Mouse (Mus musculus): ENCODE results near the gene Hoxc6. TPM values are rescaled to one million over a fixed set of nuclear protein-coding genes. Genes with fewer than 3 reads are reported as not detected.

The Hoxc6 gene
- polyA plus RNA-seq, 1 experiment from 2014 or later = 0.36 TPM

GRCm38 (mm10) chr15:103015009-103015399 lies 16.9 kb downstream of the Hoxc6 start:
- H3K4me3 ChIP-seq (ENCODE audit: low read length) = peak overlapping the region; percentile 37; the same call in 1 of the 2 replicates
- H3K9me3 ChIP-seq (ENCODE audit: control insufficient read depth, low read length) = no peaks in the 10 kb centered on the region
- H3K27me3 ChIP-seq (ENCODE audit: control insufficient read depth, insufficient read depth, low read depth, low read length) = peaks cover 97% of the 10 kb centered on the region
- H3K9ac ChIP-seq (ENCODE audit: low read length) = no peak overlapping the region
- no peak overlapping the region for H3K27ac ChIP-seq (ENCODE audit: low read length)
- 3% methylated on average over 24 of the region's 28 CpGs for WGBS
- ATAC-seq (ENCODE audit: low read depth) = no peak
- no peaks in the 10 kb centered on the region for H3K4me1 ChIP-seq (replicated peaks; ENCODE audit: control insufficient read depth, insufficient read depth, low read length)
- H3K36me3 ChIP-seq (ENCODE audit: control insufficient read depth, insufficient read depth, low read length) = no peaks in the 10 kb centered on the region
- peak overlapping the region; percentile 43 for H3K4me2 ChIP-seq (ENCODE audit: low read depth, low read length)

GRCm38 (mm10) chr15:103015406-103016166 lies 17.5 kb downstream of the Hoxc6 start:
- Histone ChIP-seq H3K4me2 (ENCODE audit: low read depth, low read length) (no peak overlapping the region), H3K36me3 (ENCODE audit: control insufficient read depth, insufficient read depth, low read length) (no peaks in the 10 kb centered on the region), H3K9ac (ENCODE audit: low read length) (no peak overlapping the region), H3K4me1 (replicated peaks; ENCODE audit: control insufficient read depth, insufficient read depth, low read length) (no peaks in the 10 kb centered on the region), H3K9me3 (ENCODE audit: control insufficient read depth, low read length) (no peaks in the 10 kb centered on the region), H3K4me3 (ENCODE audit: low read length) (no peak overlapping the region), H3K27me3 (ENCODE audit: control insufficient read depth, insufficient read depth, low read depth, low read length) (peaks cover 97% of the 10 kb centered on the region), H3K27ac (ENCODE audit: low read length) (no peak overlapping the region)
- 14% methylated on average over 19 of the region's 19 CpGs for WGBS
- no peak for ATAC-seq (ENCODE audit: low read depth)

GRCm38 (mm10) chr15:103018636-103019035 lies 20.6 kb downstream of the Hoxc6 start, which contains the start of gene Hoxc4:
TSS of gene Hoxc4 (plus strand) at chr15:103018934.
- Histone ChIP-seq H3K9ac (ENCODE audit: low read length) (no peak within 1 kb of the TSS), H3K4me2 (ENCODE audit: low read depth, low read length) (no peak within 1 kb of the TSS), H3K9me3 (ENCODE audit: control insufficient read depth, low read length) (no peaks in the 10 kb centered on the region), H3K36me3 (ENCODE audit: control insufficient read depth, insufficient read depth, low read length) (no peaks in the 10 kb centered on the region), H3K27me3 (ENCODE audit: control insufficient read depth, insufficient read depth, low read depth, low read length) (peaks cover 97% of the 10 kb centered on the region), H3K4me3 (ENCODE audit: low read length) (no peak within 1 kb of the TSS), H3K27ac (ENCODE audit: low read length) (no peak within 1 kb of the TSS), H3K4me1 (replicated peaks; ENCODE audit: control insufficient read depth, insufficient read depth, low read length) (no peaks in the 10 kb centered on the region)
- ATAC-seq (ENCODE audit: low read depth) = no peak
- WGBS = 31% methylated on average over 9 of the region's 9 CpGs

- 4% methylated on average over 8 of the region's 8 CpGs for WGBS
- Histone ChIP-seq H3K4me3 (ENCODE audit: low read length) (no peak overlapping the region), H3K9ac (ENCODE audit: low read length) (no peak overlapping the region), H3K4me2 (ENCODE audit: low read depth, low read length) (no peak overlapping the region), H3K27ac (ENCODE audit: low read length) (no peak overlapping the region), H3K27me3 (ENCODE audit: control insufficient read depth, insufficient read depth, low read depth, low read length) (peaks cover 93% of the 10 kb centered on the region), H3K9me3 (ENCODE audit: control insufficient read depth, low read length) (no peaks in the 10 kb centered on the region), H3K4me1 (replicated peaks; ENCODE audit: control insufficient read depth, insufficient read depth, low read length) (no peaks in the 10 kb centered on the region), H3K36me3 (ENCODE audit: control insufficient read depth, insufficient read depth, low read length) (no peaks in the 10 kb centered on the region)
- no peak for ATAC-seq (ENCODE audit: low read depth)
Measured at GRCm38 (mm10) chr15:103020899-103021418, 22.9 kb downstream of the Hoxc6 start.

GRCm38 (mm10) chr15:103021544-103021943 lies 23.5 kb downstream of the Hoxc6 start:
- ATAC-seq (ENCODE audit: low read depth) = no peak
- Histone ChIP-seq H3K9ac (ENCODE audit: low read length) (no peak overlapping the region), H3K9me3 (ENCODE audit: control insufficient read depth, low read length) (no peaks in the 10 kb centered on the region), H3K4me3 (ENCODE audit: low read length) (no peak overlapping the region), H3K27me3 (ENCODE audit: control insufficient read depth, insufficient read depth, low read depth, low read length) (peaks cover 93% of the 10 kb centered on the region), H3K4me2 (ENCODE audit: low read depth, low read length) (no peak overlapping the region), H3K4me1 (replicated peaks; ENCODE audit: control insufficient read depth, insufficient read depth, low read length) (no peaks in the 10 kb centered on the region), H3K27ac (ENCODE audit: low read length) (no peak overlapping the region), H3K36me3 (ENCODE audit: control insufficient read depth, insufficient read depth, low read length) (no peaks in the 10 kb centered on the region)
- 8% methylated on average over 8 of the region's 8 CpGs for WGBS

GRCm38 (mm10) chr15:103024131-103024530 lies 26.1 kb downstream of the Hoxc6 start:
- Histone ChIP-seq H3K9ac (ENCODE audit: low read length) (no peak overlapping the region), H3K4me1 (replicated peaks; ENCODE audit: control insufficient read depth, insufficient read depth, low read length) (no peaks in the 10 kb centered on the region), H3K9me3 (ENCODE audit: control insufficient read depth, low read length) (no peaks in the 10 kb centered on the region), H3K27ac (ENCODE audit: low read length) (no peak overlapping the region), H3K4me3 (ENCODE audit: low read length) (no peak overlapping the region), H3K36me3 (ENCODE audit: control insufficient read depth, insufficient read depth, low read length) (no peaks in the 10 kb centered on the region), H3K27me3 (ENCODE audit: control insufficient read depth, insufficient read depth, low read depth, low read length) (peaks cover 91% of the 10 kb centered on the region), H3K4me2 (ENCODE audit: low read depth, low read length) (no peak overlapping the region)
- WGBS = 2% methylated on average over 2 of the region's 2 CpGs
- no peak for ATAC-seq (ENCODE audit: low read depth)

- Histone ChIP-seq H3K36me3 (ENCODE audit: control insufficient read depth, insufficient read depth, low read length) (no peaks in the 10 kb centered on the region), H3K4me3 (ENCODE audit: low read length) (no peak overlapping the region), H3K9ac (ENCODE audit: low read length) (no peak overlapping the region), H3K9me3 (ENCODE audit: control insufficient read depth, low read length) (no peaks in the 10 kb centered on the region), H3K27me3 (ENCODE audit: control insufficient read depth, insufficient read depth, low read depth, low read length) (peaks cover 87% of the 10 kb centered on the region), H3K27ac (ENCODE audit: low read length) (no peak overlapping the region), H3K4me2 (ENCODE audit: low read depth, low read length) (no peak overlapping the region), H3K4me1 (replicated peaks; ENCODE audit: control insufficient read depth, insufficient read depth, low read length) (no peaks in the 10 kb centered on the region)
- ATAC-seq (ENCODE audit: low read depth) = no peak
- 8% methylated on average over 43 of the region's 43 CpGs for whole genome bisulfite sequencing
Measured at GRCm38 (mm10) chr15:103027266-103028235, 29.5 kb downstream of the Hoxc6 start.

- Histone ChIP-seq H3K9me3 (ENCODE audit: control insufficient read depth, low read length) (no peaks in the 10 kb centered on the region), H3K9ac (ENCODE audit: low read length) (no peak overlapping the region), H3K4me3 (ENCODE audit: low read length) (no peak overlapping the region), H3K4me2 (ENCODE audit: low read depth, low read length) (no peak overlapping the region), H3K4me1 (replicated peaks; ENCODE audit: control insufficient read depth, insufficient read depth, low read length) (no peaks in the 10 kb centered on the region), H3K27ac (ENCODE audit: low read length) (no peak overlapping the region), H3K27me3 (ENCODE audit: control insufficient read depth, insufficient read depth, low read depth, low read length) (peaks cover 86% of the 10 kb centered on the region), H3K36me3 (ENCODE audit: control insufficient read depth, insufficient read depth, low read length) (no peaks in the 10 kb centered on the region)
- 37% methylated on average over 9 of the region's 9 CpGs for WGBS
- no peak for ATAC-seq (ENCODE audit: low read depth)
Measured at GRCm38 (mm10) chr15:103028916-103029512, 31.0 kb downstream of the Hoxc6 start.

GRCm38 (mm10) chr15:103030142-103030541 lies 32.1 kb downstream of the Hoxc6 start:
- Histone ChIP-seq H3K9me3 (ENCODE audit: control insufficient read depth, low read length) (no peaks in the 10 kb centered on the region), H3K4me1 (replicated peaks; ENCODE audit: control insufficient read depth, insufficient read depth, low read length) (no peaks in the 10 kb centered on the region), H3K9ac (ENCODE audit: low read length) (no peak overlapping the region), H3K4me2 (ENCODE audit: low read depth, low read length) (no peak overlapping the region), H3K36me3 (ENCODE audit: control insufficient read depth, insufficient read depth, low read length) (no peaks in the 10 kb centered on the region), H3K27ac (ENCODE audit: low read length) (no peak overlapping the region), H3K27me3 (ENCODE audit: control insufficient read depth, insufficient read depth, low read depth, low read length) (peaks cover 87% of the 10 kb centered on the region), H3K4me3 (ENCODE audit: low read length) (no peak overlapping the region)
- 21% methylated on average over 8 of the region's 8 CpGs for WGBS
- no peak for ATAC-seq (ENCODE audit: low read depth)
